Mouse (Mus musculus) cerebellum, adult 18-20 months (tissue): ENCODE data around the gene Zkscan1.

Experiments
- DNase-seq, 2 experiments: peaks; one replicate each; pipeline ENCODE4 v3.0.0; 2021

Zkscan1 gene

DNA sequence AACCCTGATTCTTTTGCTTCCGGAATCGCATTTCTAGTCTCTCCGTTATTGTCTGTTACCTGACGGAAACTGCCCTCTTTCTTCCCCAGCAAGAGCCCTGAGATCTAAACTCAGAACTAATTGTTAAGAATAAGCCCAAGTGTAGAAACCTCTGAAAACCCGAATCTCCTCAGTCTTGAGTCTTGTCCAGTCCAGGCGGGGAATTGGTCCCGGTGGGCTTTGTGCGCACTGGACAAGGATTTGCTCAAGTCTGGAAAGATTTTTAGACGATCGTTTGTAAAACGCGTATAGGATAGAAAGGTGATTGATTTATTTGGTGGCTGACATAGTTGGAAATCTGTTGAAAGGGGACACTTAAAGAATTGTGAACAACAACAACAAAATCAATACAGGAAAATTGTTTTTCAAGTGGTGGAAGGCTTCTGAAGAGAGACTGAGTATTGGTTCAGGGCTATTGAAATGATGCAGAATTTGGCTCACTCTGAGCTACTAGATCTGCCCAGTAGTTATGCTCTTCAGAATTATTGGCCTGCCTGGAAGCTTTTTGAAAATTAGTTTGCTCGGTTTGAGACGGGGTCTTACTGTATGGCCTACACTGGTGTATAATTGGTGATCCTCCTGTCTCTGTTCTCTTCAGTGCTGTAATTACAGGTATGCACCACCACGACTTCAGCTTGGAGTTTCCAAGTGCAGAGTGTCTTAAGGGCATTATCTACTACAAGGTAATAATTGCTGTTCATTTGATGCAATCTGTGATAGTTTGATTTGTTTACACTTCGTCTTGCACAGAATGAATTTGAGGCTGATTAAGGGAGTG lies 32.5 kb downstream of the Zkscan1 start:
- no peak for DNase-seq

DNA sequence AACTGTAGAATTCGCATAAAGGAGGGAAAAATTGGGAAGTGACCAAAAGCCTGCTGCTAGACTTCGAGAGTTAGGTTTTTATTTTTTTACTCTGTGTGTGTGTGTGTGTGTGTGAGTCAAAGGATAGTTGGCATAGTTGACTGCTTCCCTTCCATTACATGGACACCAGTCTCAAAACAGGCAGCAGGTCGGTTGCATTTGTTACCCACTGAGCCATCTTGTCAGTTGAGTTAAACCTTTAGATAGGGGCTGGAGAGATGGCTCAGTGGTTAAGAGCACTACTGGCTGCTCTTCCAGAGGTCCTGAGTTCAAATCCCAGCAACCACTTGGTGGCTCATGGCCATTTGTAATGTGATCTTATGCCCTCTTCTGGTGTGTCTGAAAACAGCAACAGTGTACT lies 33.2 kb downstream of the Zkscan1 start:
- no peak for DNase-seq

DNA sequence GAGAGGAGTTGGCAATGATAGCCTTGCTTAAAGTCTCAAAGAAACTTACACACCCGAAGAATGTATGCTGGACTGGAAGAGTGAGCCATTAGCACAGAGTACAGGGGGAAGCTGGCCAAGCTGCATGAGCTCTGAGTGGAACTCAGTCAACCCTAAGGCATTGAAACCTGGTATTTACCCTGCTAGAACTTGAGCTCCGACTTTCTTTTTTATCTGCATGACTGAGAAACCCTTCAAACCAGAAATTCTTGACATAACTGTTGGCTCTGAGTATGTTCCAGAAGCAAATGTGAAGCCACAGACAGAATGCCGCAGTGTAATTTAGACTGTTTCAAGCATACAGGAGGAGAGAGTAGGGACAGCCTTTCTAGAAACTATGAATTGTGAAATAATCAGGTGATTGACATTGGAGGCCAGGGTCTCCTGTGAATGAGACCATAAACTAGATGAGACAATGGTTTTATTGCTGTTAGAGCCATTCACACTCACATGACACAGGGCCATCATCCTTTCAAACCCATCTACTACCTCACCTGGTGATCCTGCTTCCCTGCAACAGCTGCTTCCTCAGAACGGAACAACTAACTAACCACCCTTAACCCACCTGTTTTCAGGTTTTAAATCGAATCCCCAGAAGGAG lies 47.7 kb downstream of the Zkscan1 start:
- no peak for DNase-seq

DNA sequence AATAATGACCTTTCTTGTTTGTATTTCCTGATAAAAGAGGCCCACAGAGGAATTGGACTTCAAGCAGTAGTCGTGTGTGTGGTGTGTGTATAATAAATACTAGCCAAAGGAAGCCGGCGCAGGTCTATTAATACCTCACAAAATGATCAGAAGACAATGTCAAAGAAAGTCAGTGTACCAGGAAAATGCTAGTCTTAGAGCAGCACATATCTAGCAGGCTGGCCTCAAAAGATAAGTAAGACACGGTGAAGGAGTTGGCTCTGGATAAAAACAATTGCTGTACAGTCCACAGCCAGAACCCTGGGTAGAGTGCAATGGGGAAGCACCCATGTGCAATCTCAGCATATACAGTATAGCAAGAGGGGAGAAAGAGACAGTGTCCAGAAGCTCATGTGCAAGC lies 52.4 kb downstream of the Zkscan1 start:
- DNase-seq: no peak

DNA sequence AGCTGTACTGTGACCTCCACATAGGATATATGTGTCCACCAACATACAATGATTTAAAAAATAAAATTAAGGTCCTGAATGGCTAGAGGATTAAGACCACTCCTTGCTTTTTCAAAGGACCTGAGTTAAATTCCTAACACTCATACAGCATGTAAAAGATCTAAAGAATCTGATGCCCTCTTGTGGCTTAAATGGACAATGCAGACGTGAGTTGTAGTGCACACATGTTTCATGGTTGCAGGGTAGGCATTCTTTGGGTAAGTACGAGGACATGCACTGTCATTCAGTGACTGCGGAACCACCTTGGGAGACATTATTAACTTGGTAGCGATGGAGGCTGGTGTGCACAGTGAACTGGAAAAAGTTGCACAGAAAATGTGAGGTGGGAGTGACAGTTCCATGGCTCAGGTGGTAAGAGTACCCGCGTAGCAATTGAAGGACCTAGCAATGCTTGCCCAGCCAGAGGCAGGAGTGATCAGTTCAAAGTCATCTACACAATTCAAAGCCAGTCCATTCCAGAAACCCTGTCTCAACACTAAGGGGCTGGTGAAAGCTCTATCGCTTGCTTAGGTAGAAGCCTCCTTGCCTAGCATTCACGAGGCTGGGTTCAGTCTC lies 53.2 kb downstream of the Zkscan1 start:
- DNase-seq: peak; percentile 11 to 19

DNA sequence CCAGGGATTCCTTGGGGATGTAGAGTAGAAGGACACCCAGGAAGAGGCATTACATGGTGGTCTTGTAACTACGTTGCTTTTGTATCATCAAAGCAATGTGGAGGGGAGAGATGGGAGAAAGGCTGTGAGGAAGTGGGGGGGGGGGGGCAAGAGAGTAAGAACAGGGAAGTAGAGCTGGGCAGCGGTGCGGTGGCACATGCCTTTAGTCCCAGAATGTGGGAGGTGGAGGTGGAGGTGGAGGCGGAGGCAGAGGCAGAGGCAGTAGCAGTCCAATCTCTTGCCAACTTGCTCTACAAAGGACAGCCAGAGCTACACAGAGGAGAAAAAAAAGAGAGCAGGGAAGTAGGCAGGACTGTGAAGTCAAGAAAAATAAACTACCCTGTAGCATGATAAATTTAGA lies 53.7 kb downstream of the Zkscan1 start:
- DNase-seq: no peak

DNA sequence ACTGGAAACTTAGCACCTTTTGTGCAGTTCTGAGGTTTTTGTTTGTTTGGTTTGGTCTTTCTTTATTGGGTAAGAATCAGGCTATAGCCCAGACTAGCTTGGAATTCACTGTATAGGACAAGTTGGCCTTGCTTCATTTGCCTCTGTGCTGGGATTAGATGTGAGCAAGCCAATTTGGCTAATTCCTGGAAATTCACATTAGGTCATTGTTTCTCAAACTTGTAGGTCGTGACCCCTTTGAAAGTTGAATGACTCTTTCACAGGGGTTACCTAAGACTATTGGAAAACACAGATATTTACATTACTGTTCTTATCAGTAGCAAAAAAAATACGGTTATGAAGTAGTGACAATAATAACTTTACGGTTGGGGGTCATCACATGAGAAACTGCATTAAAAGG lies 69.5 kb downstream of the Zkscan1 start:
- no peak for DNase-seq

DNA sequence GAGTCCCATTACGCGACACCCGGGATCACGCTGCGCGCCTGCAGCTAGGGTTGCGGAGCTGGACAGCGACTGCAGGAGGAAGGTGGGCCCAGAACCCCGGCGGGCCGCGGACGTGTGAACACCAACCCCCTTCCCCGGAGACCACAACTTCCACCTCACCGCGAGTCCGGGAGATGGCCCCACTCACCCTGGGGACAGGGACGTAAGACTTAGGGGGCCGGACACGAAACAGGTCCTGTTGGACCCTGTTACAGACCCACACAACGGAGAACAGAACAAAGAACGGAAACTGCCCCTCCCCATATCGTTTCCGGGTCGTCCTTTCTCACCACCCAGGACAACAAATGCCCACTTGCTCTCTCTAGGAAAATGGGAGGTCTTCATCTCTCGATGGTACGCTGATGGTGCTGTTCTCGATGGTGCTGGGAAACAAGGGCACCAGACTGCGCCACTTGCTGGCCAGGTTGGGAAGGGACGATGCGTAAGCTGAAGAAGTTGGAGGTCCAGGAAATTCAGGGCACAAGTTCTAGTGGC lies 70.6 kb downstream of the Zkscan1 start, which contains the start of gene Zfp113:
TSS of gene Zfp113 (minus strand) at position 302 of the 534 bp plus-strand sequence.
- DNase-seq: peak; percentile 88 to 95
